Mouse (Mus musculus): Measurements from ENCODE around the gene Fhad1.

DNA sequence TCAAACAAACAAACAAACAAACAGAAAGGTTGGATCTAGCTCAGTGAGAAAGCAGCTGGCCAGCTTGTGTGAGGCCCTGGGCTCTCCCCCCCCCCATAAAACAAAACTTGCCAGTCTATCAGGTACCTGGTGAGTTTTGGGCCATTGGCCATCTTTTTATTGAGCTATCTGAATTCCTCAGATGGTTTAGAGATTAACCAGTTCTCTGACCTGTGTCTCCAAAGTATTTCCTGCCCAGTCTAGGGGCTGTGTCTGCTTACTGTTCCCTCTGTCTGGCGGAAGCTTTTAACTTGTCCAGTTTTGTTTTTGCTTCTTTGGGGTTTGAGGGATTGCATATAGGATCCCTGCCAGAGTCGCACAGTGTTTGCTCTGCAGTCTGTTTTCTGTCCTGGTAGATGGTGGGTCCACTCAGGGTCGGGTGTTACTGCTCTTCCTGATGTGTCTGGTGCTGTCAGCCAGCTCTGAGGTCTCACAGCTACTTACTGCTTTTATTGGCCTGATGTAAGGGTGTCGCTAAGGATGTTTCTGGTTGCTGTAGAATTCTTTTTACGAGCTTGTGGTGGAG is 89.0 kb downstream of the Fhad1 start:
- no peak for TF ChIP-seq EP300 (optimal IDR thresholded peaks at IDR 0.05)
- no peak for TF ChIP-seq CTCF (IDR thresholded peaks at IDR 0.05; ENCODE audit: low read depth)

Data from stomach, postnatal 0 days (tissue).